Mouse (Mus musculus): Measurements from ENCODE around the gene Cep70.

Cep70 gene

GRCm38 (mm10) chr9:99319343-99319951 is 76.3 kb downstream of the Cep70 start:
- no peak for DNase-seq (ENCODE audit: low read depth, low spot score)

GRCm38 (mm10) chr9:99320006-99320405 is 76.8 kb downstream of the Cep70 start:
- no peak for DNase-seq (ENCODE audit: low read depth, low spot score)

- no peak for DNase-seq (ENCODE audit: low read depth, low spot score)
Observed at GRCm38 (mm10) chr9:99325208-99325929, 82.2 kb downstream of the Cep70 start.

- DNase-seq (ENCODE audit: low read depth, low spot score) = no peak
Observed at GRCm38 (mm10) chr9:99325961-99326360, 82.8 kb downstream of the Cep70 start.

- no peak for DNase-seq (ENCODE audit: low read depth, low spot score)
Observed at GRCm38 (mm10) chr9:99326881-99327280, 83.7 kb downstream of the Cep70 start.

GRCm38 (mm10) chr9:99336538-99336937 is 93.4 kb downstream of the Cep70 start:
- no peak for DNase-seq (ENCODE audit: low read depth, low spot score)

- no peak for DNase-seq (ENCODE audit: low read depth, low spot score)
Observed at GRCm38 (mm10) chr9:99338293-99338692, 95.1 kb downstream of the Cep70 start.

- no peak for DNase-seq (ENCODE audit: low read depth, low spot score)
Observed at GRCm38 (mm10) chr9:99339182-99339581, 96.0 kb downstream of the Cep70 start.

- DNase-seq (ENCODE audit: low read depth, low spot score) = no peak
Observed at GRCm38 (mm10) chr9:99340126-99340525, 97.0 kb downstream of the Cep70 start.

- DNase-seq (ENCODE audit: low read depth, low spot score) = no peak
Observed at GRCm38 (mm10) chr9:99341600-99341999, 98.4 kb downstream of the Cep70 start.

- peak; percentile 60 for DNase-seq (ENCODE audit: low read depth, low spot score)
Observed at GRCm38 (mm10) chr9:99345351-99345792, 102.2 kb downstream of the Cep70 start.

All from brain, embryonic 18.5 days (tissue).